Mouse (Mus musculus) hindbrain, postnatal 0 days (tissue): ENCODE measurements around the gene Gm11985. TPM values are rescaled to one million over a fixed set of nuclear protein-coding genes. Genes with fewer than 3 reads are reported as not detected.

ENCODE experiments used
- ATAC-seq: fragments of 200-750 bp; cut with Nextera tagmentation; 2 replicates; pipeline ENCODE4 v1.8.0; 2017; ENCODE audit warnings: mild to moderate bottlenecking, moderate TSS enrichment, moderate library complexity
- DNase-seq: peaks from one replicate; pipeline ENCODE4 v3.0.0-alpha.2; 2015; ENCODE audit warnings: low spot score
- H3K27ac ChIP-seq: fragments of 300-500 bp; sonication (generic); 2 replicates; pipeline ENCODE4 v1.5.1; 2014; ENCODE audit warnings: mild to moderate bottlenecking
- H3K27me3 ChIP-seq: fragments of 300-500 bp; sonication (generic); 2 replicates; pipeline ENCODE4 v1.6.1; 2014; ENCODE audit warnings: low read length, mixed read lengths; ENCODE audit not compliant: insufficient read depth
- H3K36me3 ChIP-seq: fragments of 300-500 bp; sonication (generic); 2 replicates; pipeline ENCODE4 v1.6.1; 2014; ENCODE audit warnings: low read length, mixed read lengths; ENCODE audit not compliant: insufficient read depth
- H3K4me1 ChIP-seq: fragments of 300-500 bp; sonication (generic); 2 replicates; pipeline ENCODE4 v1.6.1; 2014; ENCODE audit warnings: antibody characterized with exemption, low read length, mixed read lengths; ENCODE audit not compliant: insufficient read depth
- H3K4me2 ChIP-seq: fragments of 300-500 bp; sonication (generic); 2 replicates; pipeline ENCODE4 v1.6.1; 2014; ENCODE audit warnings: low read depth, mild to moderate bottlenecking, low read length, moderate library complexity, mixed read lengths
- H3K4me3 ChIP-seq: fragments of 300-500 bp; sonication (generic); 2 replicates; pipeline ENCODE4 v1.5.1; 2014; ENCODE audit warnings: low read length
- H3K9ac ChIP-seq: fragments of 300-500 bp; sonication (generic); replicated peaks from 2 replicates; pipeline ENCODE4 v1.6.1; 2014; ENCODE audit warnings: mild to moderate bottlenecking, low read length, moderate library complexity, mixed read lengths
- H3K9me3 ChIP-seq: fragments of 300-500 bp; sonication (generic); 2 replicates; pipeline ENCODE4 v1.6.1; 2016; ENCODE audit warnings: low read length, mixed read lengths
- CTCF ChIP-seq: IDR thresholded peaks from 2 replicates; pipeline ENCODE4 v1.5.1; 2016; ENCODE audit warnings: antibody characterized with exemption, control low read depth, low read depth
- WGBS: fragments of 180-500 bp; shearing (Covaris S2); extraction: QIAGEN DNeasy Blood & Tissue Kit; methylation state at CpG from one replicate; pipeline ENCODE4 v1.1.7; 2014; 5-methylcytosine and 5-hydroxymethylcytosine counted together
- polyA plus RNA-seq: library from polyadenylated mRNA; unstranded; fragments of >200 nt; fragmentation: Nextera tagmentation; extraction: Ambion mirVana; gene quantifications from 2 replicates; pipeline ENCODE4 v1.2.1, GENCODE M21; 2015
- total RNA-seq: library from RNA; depleted of rRNA; stranded (reverse); fragments of >200 nt; gene quantifications from 2 replicates; pipeline ENCODE4 v1.2.3, GENCODE M21; 2014

Gm11985 gene
- total and polyA plus RNA-seq, 2 experiments from 2014 or later = not detected

- Histone ChIP-seq H3K4me2 (no peak overlapping the region), H3K9me3 (no peaks in the 10 kb centered on the region), H3K4me1 (no peaks in the 10 kb centered on the region), H3K27me3 (no peaks in the 10 kb centered on the region), H3K27ac (no peak overlapping the region), H3K4me3 (no peak overlapping the region), H3K36me3 (no peaks in the 10 kb centered on the region), H3K9ac (no peak overlapping the region)
- DNase-seq (no peak), ATAC-seq (no peak)
- 84% methylated on average over 4 of the region's 4 CpGs for WGBS
- TF ChIP-seq CTCF = no peak
Observed at GRCm38 (mm10) chr11:7195312-7195685, 6.9 kb upstream of the Gm11985 start.

- Histone ChIP-seq H3K4me1 (no peaks in the 10 kb centered on the region), H3K36me3 (no peaks in the 10 kb centered on the region), H3K27me3 (no peaks in the 10 kb centered on the region), H3K4me2 (no peak overlapping the region), H3K9ac (no peak overlapping the region), H3K9me3 (no peaks in the 10 kb centered on the region), H3K4me3 (no peak overlapping the region), H3K27ac (no peak overlapping the region)
- 92% methylated on average over 10 of the region's 10 CpGs for WGBS
- DNase-seq (no peak), ATAC-seq (no peak)
- peak; percentile 21 for TF ChIP-seq CTCF
Observed at GRCm38 (mm10) chr11:7194432-7195311, 6.3 kb upstream of the Gm11985 start.

GRCm38 (mm10) chr11:7193134-7193533 lies 4.8 kb upstream of the Gm11985 start:
- H3K27me3 ChIP-seq = no peaks in the 10 kb centered on the region
- no peak for ATAC-seq
- peak; percentile 26 for TF ChIP-seq CTCF
- no peak overlapping the region for H3K4me2 ChIP-seq
- no peak overlapping the region for H3K27ac ChIP-seq
- no peaks in the 10 kb centered on the region for H3K9me3 ChIP-seq
- whole genome bisulfite sequencing = 76% methylated on average over 9 of the region's 9 CpGs
- no peak overlapping the region for H3K4me3 ChIP-seq
- DNase-seq = no peak
- H3K36me3 ChIP-seq = no peaks in the 10 kb centered on the region
- no peaks in the 10 kb centered on the region for H3K4me1 ChIP-seq
- no peak overlapping the region for H3K9ac ChIP-seq

- Histone ChIP-seq H3K36me3 (no peaks in the 10 kb centered on the region), H3K9ac (no peak overlapping the region), H3K4me2 (no peak overlapping the region), H3K27ac (no peak overlapping the region), H3K27me3 (no peaks in the 10 kb centered on the region), H3K9me3 (no peaks in the 10 kb centered on the region), H3K4me1 (no peaks in the 10 kb centered on the region), H3K4me3 (no peak overlapping the region)
- no peak for TF ChIP-seq CTCF
- 73% methylated on average over 6 of the region's 6 CpGs for WGBS
- DNase-seq = no peak
- no peak for ATAC-seq
Observed at GRCm38 (mm10) chr11:7192710-7193109, 4.3 kb upstream of the Gm11985 start.

- Histone ChIP-seq H3K4me1 (no peaks in the 10 kb centered on the region), H3K9me3 (no peaks in the 10 kb centered on the region), H3K27ac (no peak overlapping the region), H3K27me3 (no peaks in the 10 kb centered on the region), H3K4me3 (no peak overlapping the region), H3K9ac (no peak overlapping the region), H3K4me2 (no peak overlapping the region), H3K36me3 (no peaks in the 10 kb centered on the region)
- 74% methylated on average over 8 of the region's 8 CpGs for WGBS
- no peak for TF ChIP-seq CTCF
- ATAC-seq (no peak), DNase-seq (no peak)
Observed at GRCm38 (mm10) chr11:7187472-7187871, 897 bp downstream of the Gm11985 start.

- H3K9me3 ChIP-seq = no peaks in the 10 kb centered on the region
- WGBS = 41% methylated on average over 1 of the region's 1 CpGs
- no peak overlapping the region for H3K27ac ChIP-seq
- no peaks in the 10 kb centered on the region for H3K4me1 ChIP-seq
- no peaks in the 10 kb centered on the region for H3K27me3 ChIP-seq
- H3K4me2 ChIP-seq = no peak overlapping the region
- no peaks in the 10 kb centered on the region for H3K36me3 ChIP-seq
- TF ChIP-seq CTCF = no peak
- ATAC-seq (no peak), DNase-seq (no peak)
- no peak overlapping the region for H3K9ac ChIP-seq
- no peak overlapping the region for H3K4me3 ChIP-seq
Observed at GRCm38 (mm10) chr11:7184420-7184819, 3.9 kb downstream of the Gm11985 start.

GRCm38 (mm10) chr11:7182409-7183042 lies 5.8 kb downstream of the Gm11985 start:
- no peaks in the 10 kb centered on the region for H3K4me1 ChIP-seq
- WGBS = 24% methylated on average over 8 of the region's 8 CpGs
- H3K36me3 ChIP-seq = no peaks in the 10 kb centered on the region
- peak; percentile 26 for DNase-seq
- H3K9me3 ChIP-seq = no peaks in the 10 kb centered on the region
- H3K4me2 ChIP-seq = no peak overlapping the region
- TF ChIP-seq CTCF = peak; percentile 19
- H3K9ac ChIP-seq = no peak overlapping the region
- no peak overlapping the region for H3K4me3 ChIP-seq
- H3K27me3 ChIP-seq = no peaks in the 10 kb centered on the region
- no peak overlapping the region for H3K27ac ChIP-seq
- peak; percentile 73 for ATAC-seq
